Mouse (Mus musculus): ENCODE measurements around the gene Arpp19. TPM values are rescaled to one million over a fixed set of nuclear protein-coding genes. Genes with fewer than 3 reads are reported as not detected.

Arpp19 gene
- polyA plus RNA-seq, 2 experiments: 31.4 to 156 TPM

DNA sequence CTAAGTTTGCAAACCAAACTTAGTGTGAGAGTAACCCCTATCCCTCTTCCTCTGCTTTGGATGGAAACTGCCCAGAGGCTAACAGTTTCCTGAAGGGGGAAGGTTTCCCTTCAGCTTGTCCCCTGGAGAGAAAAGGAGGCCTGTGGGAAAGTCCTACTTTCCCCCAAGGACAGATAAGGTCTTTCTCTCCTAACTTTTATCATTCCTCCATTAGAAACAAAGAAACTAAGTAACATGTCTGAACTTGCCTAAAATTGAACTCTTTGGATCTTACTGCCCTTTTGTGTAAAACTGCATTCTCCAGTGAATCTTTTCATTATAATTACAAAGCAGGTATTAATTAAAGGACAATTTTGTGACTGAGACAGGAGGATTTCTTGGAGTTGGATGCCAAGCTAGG is 39.4 kb upstream of the Arpp19 start:
- no peak for DNase-seq (ENCODE audit: low read depth in 3 of 3, low spot score in 3 of 3)
- ATAC-seq (ENCODE audit: insufficient read depth): no peak
- TF ChIP-seq EP300 (IDR thresholded peaks at IDR 0.05; ENCODE audit: low read depth): no peak
- TF ChIP-seq CTCF (IDR thresholded peaks at IDR 0.05; ENCODE audit: low read depth): no peak
- H3K9me3 ChIP-seq (ENCODE audit: control insufficient read depth, low read length): no peaks in the 10 kb centered on the region
- no peak overlapping the region for H3K9ac ChIP-seq (replicated peaks)
- H3K4me1 ChIP-seq (replicated peaks; ENCODE audit: control insufficient read depth in 2 of 2, insufficient read depth in 2 of 2, low read length in 1 of 2): no peaks in the 10 kb centered on the region
- H3K36me3 ChIP-seq (replicated peaks; ENCODE audit: control insufficient read depth, insufficient read depth, low read depth): no peaks in the 10 kb centered on the region
- no peaks in the 10 kb centered on the region for H3K27me3 ChIP-seq (ENCODE audit: control insufficient read depth, insufficient read depth, low read length)
- no peak overlapping the region for H3K4me3 ChIP-seq (ENCODE audit: insufficient read depth in 1 of 2, low read depth in 2 of 2, low read length in 2 of 2)
- H3K4me2 ChIP-seq (ENCODE audit: low read depth): no peak overlapping the region
- H3K27ac ChIP-seq: no peak overlapping the region

- no peak overlapping the region for H3K4me3 ChIP-seq (ENCODE audit: insufficient read depth in 1 of 2, low read depth in 2 of 2, low read length in 2 of 2)
- TF ChIP-seq CTCF (IDR thresholded peaks at IDR 0.05; ENCODE audit: low read depth) (no peak), EP300 (IDR thresholded peaks at IDR 0.05; ENCODE audit: low read depth) (no peak)
- no peak overlapping the region for H3K9ac ChIP-seq (replicated peaks)
- ATAC-seq (ENCODE audit: insufficient read depth) (no peak), DNase-seq (ENCODE audit: low read depth in 3 of 3, low spot score in 3 of 3) (no peak)
- no peaks in the 10 kb centered on the region for H3K36me3 ChIP-seq (replicated peaks; ENCODE audit: control insufficient read depth, insufficient read depth, low read depth)
- H3K9me3 ChIP-seq (ENCODE audit: control insufficient read depth, low read length): no peaks in the 10 kb centered on the region
- 64% methylated on average over 6 of the region's 6 CpGs for WGBS (ENCODE audit: insufficient replicate concordance)
- no peaks in the 10 kb centered on the region for H3K27me3 ChIP-seq (ENCODE audit: control insufficient read depth, insufficient read depth, low read length)
- H3K27ac ChIP-seq: no peak overlapping the region
- no peak overlapping the region for H3K4me2 ChIP-seq (ENCODE audit: low read depth)
- H3K4me1 ChIP-seq (replicated peaks; ENCODE audit: control insufficient read depth in 2 of 2, insufficient read depth in 2 of 2, low read length in 1 of 2): no peaks in the 10 kb centered on the region
These were observed 36.4 kb upstream of the Arpp19 start for GRCm38 (mm10) chr9:75001006-75001405.

GRCm38 (mm10) chr9:75001611-75002204 is 35.7 kb upstream of the Arpp19 start:
- no peaks in the 10 kb centered on the region for H3K27me3 ChIP-seq (ENCODE audit: control insufficient read depth, insufficient read depth, low read length)
- H3K4me1 ChIP-seq (replicated peaks; ENCODE audit: control insufficient read depth in 2 of 2, insufficient read depth in 2 of 2, low read length in 1 of 2): no peaks in the 10 kb centered on the region
- WGBS (ENCODE audit: insufficient replicate concordance): 50% methylated on average over 5 of the region's 5 CpGs
- TF ChIP-seq EP300 (IDR thresholded peaks at IDR 0.05; ENCODE audit: low read depth) (no peak), CTCF (IDR thresholded peaks at IDR 0.05; ENCODE audit: low read depth) (no peak)
- H3K36me3 ChIP-seq (replicated peaks; ENCODE audit: control insufficient read depth, insufficient read depth, low read depth): no peaks in the 10 kb centered on the region
- DNase-seq (ENCODE audit: low read depth in 3 of 3, low spot score in 3 of 3) (no peak), ATAC-seq (ENCODE audit: insufficient read depth) (no peak)
- H3K9me3 ChIP-seq (ENCODE audit: control insufficient read depth, low read length): no peaks in the 10 kb centered on the region
- no peak overlapping the region for H3K4me3 ChIP-seq (ENCODE audit: insufficient read depth in 1 of 2, low read depth in 2 of 2, low read length in 2 of 2)
- H3K9ac ChIP-seq (replicated peaks): no peak overlapping the region
- no peak overlapping the region for H3K4me2 ChIP-seq (ENCODE audit: low read depth)
- H3K27ac ChIP-seq: no peak overlapping the region

DNA sequence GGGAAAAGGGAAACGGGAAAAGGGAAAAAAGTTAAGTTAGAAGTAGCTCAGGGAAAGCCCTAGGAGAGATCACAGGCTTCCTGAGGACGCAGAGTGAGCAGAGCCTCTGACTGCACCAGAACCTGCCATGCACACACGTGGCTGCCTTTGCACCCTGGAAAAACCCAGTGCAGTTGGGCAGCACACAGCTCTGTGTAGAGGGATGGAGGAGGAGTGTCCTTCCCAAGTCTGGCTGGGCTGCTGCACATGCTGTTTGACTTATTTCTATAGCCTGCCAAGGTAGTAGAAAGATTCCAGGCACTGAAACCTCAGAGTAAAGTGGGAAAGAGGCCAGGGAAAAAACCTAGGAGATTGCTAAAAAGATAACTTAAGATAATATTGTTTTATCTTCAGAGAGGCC is 35.2 kb upstream of the Arpp19 start:
- WGBS (ENCODE audit: insufficient replicate concordance): 51% methylated on average over 3 of the region's 3 CpGs
- Histone ChIP-seq H3K36me3 (replicated peaks; ENCODE audit: control insufficient read depth, insufficient read depth, low read depth) (no peaks in the 10 kb centered on the region), H3K27me3 (ENCODE audit: control insufficient read depth, insufficient read depth, low read length) (no peaks in the 10 kb centered on the region), H3K27ac (no peak overlapping the region), H3K9ac (replicated peaks) (no peak overlapping the region), H3K9me3 (ENCODE audit: control insufficient read depth, low read length) (no peaks in the 10 kb centered on the region), H3K4me3 (ENCODE audit: insufficient read depth in 1 of 2, low read depth in 2 of 2, low read length in 2 of 2) (no peak overlapping the region), H3K4me1 (replicated peaks; ENCODE audit: control insufficient read depth in 2 of 2, insufficient read depth in 2 of 2, low read length in 1 of 2) (no peaks in the 10 kb centered on the region), H3K4me2 (ENCODE audit: low read depth) (no peak overlapping the region)
- TF ChIP-seq EP300 (IDR thresholded peaks at IDR 0.05; ENCODE audit: low read depth) (no peak), CTCF (IDR thresholded peaks at IDR 0.05; ENCODE audit: low read depth) (no peak)
- ATAC-seq (ENCODE audit: insufficient read depth) (no peak), DNase-seq (ENCODE audit: low read depth in 3 of 3, low spot score in 3 of 3) (no peak)

- TF ChIP-seq EP300 (IDR thresholded peaks at IDR 0.05; ENCODE audit: low read depth): no peak
- no peak for TF ChIP-seq CTCF (IDR thresholded peaks at IDR 0.05; ENCODE audit: low read depth)
- H3K9ac ChIP-seq (replicated peaks): no peak overlapping the region
- no peaks in the 10 kb centered on the region for H3K9me3 ChIP-seq (ENCODE audit: control insufficient read depth, low read length)
- no peaks in the 10 kb centered on the region for H3K36me3 ChIP-seq (replicated peaks; ENCODE audit: control insufficient read depth, insufficient read depth, low read depth)
- 77% methylated on average over 10 of the region's 10 CpGs for WGBS (ENCODE audit: insufficient replicate concordance)
- no peak for ATAC-seq (ENCODE audit: insufficient read depth)
- H3K27me3 ChIP-seq (ENCODE audit: control insufficient read depth, insufficient read depth, low read length): no peaks in the 10 kb centered on the region
- H3K4me2 ChIP-seq (ENCODE audit: low read depth): no peak overlapping the region
- no peaks in the 10 kb centered on the region for H3K4me1 ChIP-seq (replicated peaks; ENCODE audit: control insufficient read depth in 2 of 2, insufficient read depth in 2 of 2, low read length in 1 of 2)
- no peak overlapping the region for H3K27ac ChIP-seq
- no peak overlapping the region for H3K4me3 ChIP-seq (ENCODE audit: insufficient read depth in 1 of 2, low read depth in 2 of 2, low read length in 2 of 2)
- DNase-seq (ENCODE audit: low read depth in 3 of 3, low spot score in 3 of 3): no peak
These were observed 33.2 kb upstream of the Arpp19 start for GRCm38 (mm10) chr9:75004203-75004602.

Data from liver, embryonic 14.5 days (tissue).